Mouse (Mus musculus) bone marrow, adult 2 months (tissue): Measurements from ENCODE around the gene Ascl3.

Experiments
- CTCF ChIP-seq: fragments of 200-500 bp; IDR thresholded peaks from 2 replicates; pipeline ENCODE4 v1.5.1; 2011; ENCODE audit warnings: low read length, control low read depth; ENCODE audit not compliant: control insufficient read depth, insufficient read depth
- POLR2A ChIP-seq: fragments of 200-500 bp; IDR thresholded peaks from 2 replicates; pipeline ENCODE4 v1.6.1; 2011; ENCODE audit warnings: low read depth, mild to moderate bottlenecking, control low read depth, low read length, borderline replicate concordance; ENCODE audit not compliant: control insufficient read depth

DNA sequence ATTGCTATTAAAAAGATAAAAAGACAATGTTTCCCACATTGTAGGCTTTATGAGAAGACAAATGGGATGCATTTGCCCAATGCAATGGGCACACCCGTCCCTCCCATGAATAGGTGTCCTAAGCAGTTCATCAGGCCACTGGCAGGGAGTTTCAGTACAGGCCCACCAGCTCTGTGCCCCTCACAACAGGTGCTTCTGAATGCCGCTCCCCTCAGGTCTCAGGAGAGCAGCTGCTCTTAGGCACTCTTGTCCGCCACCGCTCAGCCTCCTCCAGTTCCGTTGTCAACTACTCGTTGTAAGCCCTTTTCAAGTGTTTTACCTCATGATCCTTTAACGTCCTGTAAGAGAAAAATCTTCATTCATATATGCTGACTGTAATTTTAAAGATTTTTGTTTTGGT, 19.3 kb downstream of the Ascl3 start:
- TF ChIP-seq CTCF (no peak), POLR2A (no peak)
